Mouse (Mus musculus) E14TG2a.4 (cell line): ENCODE measurements around the gene Hadhb.

Experiments
- CTCF ChIP-seq: conservative IDR thresholded peaks from 2 replicates; pipeline ENCODE4 v1.5.1; 2014; ENCODE audit warnings: low read length
- NANOG ChIP-seq: IDR thresholded peaks from 2 replicates; pipeline ENCODE4 v1.6.1; 2014; ENCODE audit warnings: borderline replicate concordance, low read length, mixed read lengths
- POU5F1 ChIP-seq: IDR thresholded peaks from 2 replicates; pipeline ENCODE4 v1.6.1; 2014; ENCODE audit warnings: low read length, borderline replicate concordance

- TF ChIP-seq CTCF (no peak), NANOG (no peak), POU5F1 (no peak)
These were observed 32.6 kb upstream of the Hadhb start for GRCm38 (mm10) chr5:30122481-30122880.
